Mouse (Mus musculus): ENCODE results near the gene Fasl. TPM values are rescaled to one million over a fixed set of nuclear protein-coding genes. Genes with fewer than 3 reads are reported as not detected.

The Fasl gene
- polyA plus RNA-seq, 1 experiment from 2014 or later = not detected

DNA sequence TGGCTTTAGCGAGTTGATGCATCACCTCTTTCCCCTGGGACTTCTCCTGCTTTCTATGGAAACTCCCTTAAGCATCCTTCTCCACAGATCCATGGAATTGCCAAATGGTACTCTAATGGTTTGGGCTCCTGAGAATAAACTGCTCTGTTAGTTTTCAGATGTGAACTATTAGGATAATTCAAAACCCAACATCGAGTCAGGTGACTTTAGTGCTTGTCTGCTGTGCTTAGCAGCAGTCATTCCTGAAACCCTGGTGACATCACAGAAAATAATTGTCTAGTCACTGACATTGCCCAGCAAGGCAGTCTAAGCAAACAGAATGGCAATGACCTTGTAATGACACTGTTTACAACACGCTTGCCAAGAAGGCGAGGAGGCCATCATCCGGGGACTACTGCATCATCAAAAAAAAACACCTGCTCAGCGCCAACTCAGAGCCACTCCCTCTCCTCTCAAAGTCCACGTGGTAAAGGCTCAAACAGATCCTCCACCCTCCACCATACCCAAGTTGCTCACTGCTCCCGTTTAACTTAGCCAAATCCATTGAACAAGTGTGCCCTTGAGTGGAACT lies 37.7 kb downstream of the Fasl start:
- Histone ChIP-seq H3K4me1 (ENCODE audit: control insufficient read depth, insufficient read depth, low read length) (no peaks in the 10 kb centered on the region), H3K4me3 (ENCODE audit: low read depth, low read length) (no peak overlapping the region), H3K9ac (replicated peaks; ENCODE audit: low read depth, low read length) (no peak overlapping the region), H3K27me3 (ENCODE audit: control insufficient read depth, insufficient read depth, low read length) (no peaks in the 10 kb centered on the region), H3K4me2 (replicated peaks; ENCODE audit: low read depth, low read length) (no peak overlapping the region), H3K36me3 (ENCODE audit: control insufficient read depth, insufficient read depth, low read length) (no peaks in the 10 kb centered on the region), H3K9me3 (ENCODE audit: control insufficient read depth, low read depth, low read length) (no peaks in the 10 kb centered on the region), H3K27ac (ENCODE audit: low read length) (no peak overlapping the region)
- no peak for ATAC-seq (ENCODE audit: insufficient number of reproducible peaks, insufficient read depth, low FRiP score, low read depth)
- WGBS = 62% methylated on average over 8 of the region's 8 CpGs

DNA sequence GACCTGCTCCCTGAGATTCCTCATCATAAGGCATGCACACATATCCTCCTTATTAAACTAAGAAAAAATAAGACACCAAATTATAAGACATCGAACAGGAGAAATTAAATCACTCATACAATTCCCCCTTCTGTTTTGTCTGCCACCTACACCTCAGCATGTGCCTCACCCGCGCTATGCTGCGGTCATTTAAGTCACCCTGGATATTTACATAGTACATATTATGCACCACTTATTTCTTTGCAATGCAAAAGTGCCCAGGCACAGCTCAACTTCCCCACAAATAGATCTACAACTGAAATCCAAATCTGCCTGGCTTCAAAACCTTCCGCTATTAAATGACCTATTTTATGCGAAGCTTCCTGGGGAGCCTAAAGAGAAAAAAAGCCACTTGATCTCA lies 39.6 kb downstream of the Fasl start:
- no peak overlapping the region for H3K4me2 ChIP-seq (replicated peaks; ENCODE audit: low read depth, low read length)
- no peaks in the 10 kb centered on the region for H3K4me1 ChIP-seq (ENCODE audit: control insufficient read depth, insufficient read depth, low read length)
- H3K9ac ChIP-seq (replicated peaks; ENCODE audit: low read depth, low read length) = no peak overlapping the region
- H3K4me3 ChIP-seq (ENCODE audit: low read depth, low read length) = no peak overlapping the region
- no peaks in the 10 kb centered on the region for H3K9me3 ChIP-seq (ENCODE audit: control insufficient read depth, low read depth, low read length)
- no peaks in the 10 kb centered on the region for H3K36me3 ChIP-seq (ENCODE audit: control insufficient read depth, insufficient read depth, low read length)
- H3K27ac ChIP-seq (ENCODE audit: low read length) = no peak overlapping the region
- ATAC-seq (ENCODE audit: insufficient number of reproducible peaks, insufficient read depth, low FRiP score, low read depth) = no peak
- H3K27me3 ChIP-seq (ENCODE audit: control insufficient read depth, insufficient read depth, low read length) = no peaks in the 10 kb centered on the region
- 78% methylated on average over 6 of the region's 6 CpGs for WGBS

DNA sequence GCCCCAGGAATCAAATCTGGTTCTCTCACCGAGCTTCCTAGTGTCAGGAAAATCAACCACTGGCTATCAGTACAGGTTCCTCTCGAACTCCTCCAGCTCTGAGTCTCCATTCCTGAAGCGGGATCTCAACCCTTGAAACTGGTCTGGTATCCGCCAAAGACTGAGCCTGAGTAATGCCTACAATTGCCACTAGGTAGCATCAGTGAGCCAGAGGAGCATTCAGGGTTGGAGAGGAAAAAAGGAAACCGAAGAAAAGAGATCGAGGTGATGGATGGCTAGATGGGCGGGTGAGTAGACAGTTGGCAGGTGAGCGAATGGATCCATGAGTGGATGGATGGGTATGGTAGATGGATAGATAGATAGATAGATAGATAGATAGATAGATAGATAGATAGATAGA lies 40.2 kb downstream of the Fasl start:
- H3K4me3 ChIP-seq (ENCODE audit: low read depth, low read length) = no peak overlapping the region
- no peaks in the 10 kb centered on the region for H3K9me3 ChIP-seq (ENCODE audit: control insufficient read depth, low read depth, low read length)
- 37% methylated on average over 8 of the region's 8 CpGs for WGBS
- H3K27ac ChIP-seq (ENCODE audit: low read length) = no peak overlapping the region
- H3K4me1 ChIP-seq (ENCODE audit: control insufficient read depth, insufficient read depth, low read length) = no peaks in the 10 kb centered on the region
- no peak for ATAC-seq (ENCODE audit: insufficient number of reproducible peaks, insufficient read depth, low FRiP score, low read depth)
- H3K4me2 ChIP-seq (replicated peaks; ENCODE audit: low read depth, low read length) = no peak overlapping the region
- no peaks in the 10 kb centered on the region for H3K27me3 ChIP-seq (ENCODE audit: control insufficient read depth, insufficient read depth, low read length)
- H3K36me3 ChIP-seq (ENCODE audit: control insufficient read depth, insufficient read depth, low read length) = no peaks in the 10 kb centered on the region
- H3K9ac ChIP-seq (replicated peaks; ENCODE audit: low read depth, low read length) = no peak overlapping the region

DNA sequence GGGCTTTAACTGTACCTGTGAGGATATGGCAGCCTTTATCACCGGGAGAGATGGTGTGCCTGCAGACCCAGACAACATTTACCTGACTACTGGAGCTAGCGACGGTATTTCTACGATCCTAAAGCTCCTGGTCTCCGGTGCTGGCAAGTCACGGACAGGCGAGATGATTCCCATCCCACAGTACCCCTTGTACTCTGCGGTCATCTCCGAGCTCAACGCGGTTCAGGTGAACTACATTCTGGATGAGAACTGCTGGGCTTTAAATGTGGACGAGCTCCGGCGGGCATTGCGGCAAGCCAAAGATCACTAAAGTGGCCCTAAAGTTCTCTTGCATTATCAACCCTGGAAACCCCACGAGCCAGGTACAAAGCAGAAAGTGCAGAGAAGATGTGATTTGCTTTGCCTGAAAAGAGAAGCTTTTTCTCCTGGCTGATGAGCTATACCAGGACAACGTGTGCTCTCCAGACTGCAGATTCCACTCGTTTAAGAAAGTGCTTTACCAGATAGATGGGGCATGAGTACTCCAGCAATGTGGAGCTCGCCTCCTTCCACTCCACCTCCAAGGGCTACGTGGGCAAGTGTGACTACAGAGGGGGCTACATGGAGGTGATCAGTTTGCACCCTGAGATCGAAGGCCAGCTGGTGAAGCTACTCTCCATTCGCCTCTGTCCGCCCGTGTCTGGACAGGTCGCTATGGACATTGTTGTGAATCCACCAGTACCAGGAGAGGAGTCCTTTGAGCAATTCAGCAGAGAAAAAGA lies 41.6 kb downstream of the Fasl start:
- WGBS = 80% methylated on average over 25 of the region's 25 CpGs
- Histone ChIP-seq H3K4me2 (replicated peaks; ENCODE audit: low read depth, low read length) (no peak overlapping the region), H3K4me1 (ENCODE audit: control insufficient read depth, insufficient read depth, low read length) (no peaks in the 10 kb centered on the region), H3K9ac (replicated peaks; ENCODE audit: low read depth, low read length) (no peak overlapping the region), H3K4me3 (ENCODE audit: low read depth, low read length) (no peak overlapping the region), H3K27me3 (ENCODE audit: control insufficient read depth, insufficient read depth, low read length) (no peaks in the 10 kb centered on the region), H3K36me3 (ENCODE audit: control insufficient read depth, insufficient read depth, low read length) (no peaks in the 10 kb centered on the region), H3K9me3 (ENCODE audit: control insufficient read depth, low read depth, low read length) (no peaks in the 10 kb centered on the region), H3K27ac (ENCODE audit: low read length) (no peak overlapping the region)
- ATAC-seq (ENCODE audit: insufficient number of reproducible peaks, insufficient read depth, low FRiP score, low read depth) = no peak

DNA sequence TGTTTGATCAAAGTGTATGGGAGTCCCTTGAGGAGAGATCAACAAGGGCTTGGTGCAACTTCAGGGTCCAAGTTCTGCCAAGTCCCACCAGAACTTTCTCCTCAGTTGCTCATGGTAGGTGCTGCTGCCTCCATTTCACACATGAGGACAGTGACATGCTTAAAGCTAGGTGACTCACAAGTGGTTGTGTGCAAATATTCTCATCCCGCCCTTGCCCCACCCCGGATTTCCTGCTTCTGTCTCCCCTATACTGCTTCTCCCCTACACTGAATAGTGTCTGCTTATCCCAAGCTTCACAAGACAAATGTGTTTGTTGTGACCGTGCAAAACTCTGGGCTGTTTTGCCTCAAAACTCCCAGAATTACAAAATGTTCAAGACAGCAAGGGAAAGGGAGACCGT lies 43.4 kb downstream of the Fasl start:
- 81% methylated on average over 4 of the region's 4 CpGs for WGBS
- Histone ChIP-seq H3K36me3 (ENCODE audit: control insufficient read depth, insufficient read depth, low read length) (no peaks in the 10 kb centered on the region), H3K27ac (ENCODE audit: low read length) (no peak overlapping the region), H3K27me3 (ENCODE audit: control insufficient read depth, insufficient read depth, low read length) (no peaks in the 10 kb centered on the region), H3K9ac (replicated peaks; ENCODE audit: low read depth, low read length) (no peak overlapping the region), H3K9me3 (ENCODE audit: control insufficient read depth, low read depth, low read length) (no peaks in the 10 kb centered on the region), H3K4me2 (replicated peaks; ENCODE audit: low read depth, low read length) (no peak overlapping the region), H3K4me1 (ENCODE audit: control insufficient read depth, insufficient read depth, low read length) (no peaks in the 10 kb centered on the region), H3K4me3 (ENCODE audit: low read depth, low read length) (no peak overlapping the region)
- ATAC-seq (ENCODE audit: insufficient number of reproducible peaks, insufficient read depth, low FRiP score, low read depth) = no peak

DNA sequence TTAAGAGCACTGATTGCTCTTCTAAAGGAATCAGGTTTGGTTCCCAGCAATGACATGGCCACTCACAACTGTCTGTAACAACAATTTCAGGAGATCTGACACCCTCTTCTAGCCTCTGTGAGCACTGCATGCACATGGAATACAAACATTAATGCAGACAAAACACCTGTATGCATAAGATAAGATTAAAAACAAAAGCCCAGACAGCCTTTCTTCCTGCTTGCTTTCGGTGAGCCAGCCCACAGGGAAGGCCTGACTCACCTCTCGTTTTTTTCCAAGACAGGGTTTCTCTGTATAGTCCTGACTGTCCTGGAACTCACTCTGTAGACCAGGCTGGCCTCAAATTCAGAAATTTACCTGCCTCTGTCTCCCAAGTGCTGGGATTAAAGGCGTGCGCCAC lies 44.1 kb downstream of the Fasl start:
- no peak overlapping the region for H3K27ac ChIP-seq (ENCODE audit: low read length)
- no peaks in the 10 kb centered on the region for H3K27me3 ChIP-seq (ENCODE audit: control insufficient read depth, insufficient read depth, low read length)
- H3K4me3 ChIP-seq (ENCODE audit: low read depth, low read length) = no peak overlapping the region
- no peaks in the 10 kb centered on the region for H3K4me1 ChIP-seq (ENCODE audit: control insufficient read depth, insufficient read depth, low read length)
- WGBS = 79% methylated on average over 4 of the region's 4 CpGs
- no peak overlapping the region for H3K4me2 ChIP-seq (replicated peaks; ENCODE audit: low read depth, low read length)
- no peaks in the 10 kb centered on the region for H3K9me3 ChIP-seq (ENCODE audit: control insufficient read depth, low read depth, low read length)
- H3K36me3 ChIP-seq (ENCODE audit: control insufficient read depth, insufficient read depth, low read length) = no peaks in the 10 kb centered on the region
- H3K9ac ChIP-seq (replicated peaks; ENCODE audit: low read depth, low read length) = no peak overlapping the region
- ATAC-seq (ENCODE audit: insufficient number of reproducible peaks, insufficient read depth, low FRiP score, low read depth) = no peak

DNA sequence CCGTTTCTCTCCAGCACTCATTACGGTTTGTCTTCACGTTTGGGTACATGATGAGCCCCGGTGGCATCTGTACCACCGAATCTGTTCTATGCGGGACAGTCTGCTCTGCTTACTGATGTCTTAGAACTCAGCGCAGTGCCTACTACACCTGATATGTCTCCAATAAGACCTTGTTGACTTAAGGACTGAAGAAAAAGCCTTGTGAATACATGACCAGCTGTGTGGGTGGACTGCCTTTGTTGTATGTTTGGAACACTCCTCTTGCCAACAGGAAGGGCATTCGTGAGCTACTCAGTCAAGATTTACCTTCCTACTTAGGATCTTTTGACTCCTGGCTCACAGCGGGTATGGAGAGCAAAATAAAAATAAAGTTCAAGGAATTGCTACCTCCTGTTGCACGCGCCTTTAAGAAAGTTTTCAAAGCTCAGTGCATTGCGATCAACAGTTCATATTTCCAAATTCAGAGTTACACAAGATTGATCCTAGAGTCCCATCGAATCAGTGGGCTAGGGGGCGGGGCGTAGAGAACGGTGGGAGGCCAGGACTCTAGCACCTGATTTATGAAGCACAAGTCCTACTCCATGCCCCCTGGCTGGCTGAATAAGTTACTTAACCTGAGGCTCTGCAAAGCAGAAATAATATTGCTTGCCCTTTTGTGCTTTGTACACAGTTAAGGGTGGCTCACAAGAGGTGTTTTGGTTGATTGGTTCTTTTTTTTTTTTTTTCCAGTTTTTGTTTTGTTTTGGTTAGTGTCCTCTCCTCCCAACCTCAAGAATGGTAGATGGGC lies 45.6 kb downstream of the Fasl start:
- 75% methylated on average over 16 of the region's 16 CpGs for WGBS
- no peaks in the 10 kb centered on the region for H3K4me1 ChIP-seq (ENCODE audit: control insufficient read depth, insufficient read depth, low read length)
- no peak overlapping the region for H3K4me2 ChIP-seq (replicated peaks; ENCODE audit: low read depth, low read length)
- H3K27me3 ChIP-seq (ENCODE audit: control insufficient read depth, insufficient read depth, low read length) = no peaks in the 10 kb centered on the region
- no peak for ATAC-seq (ENCODE audit: insufficient number of reproducible peaks, insufficient read depth, low FRiP score, low read depth)
- H3K4me3 ChIP-seq (ENCODE audit: low read depth, low read length) = no peak overlapping the region
- no peaks in the 10 kb centered on the region for H3K9me3 ChIP-seq (ENCODE audit: control insufficient read depth, low read depth, low read length)
- H3K36me3 ChIP-seq (ENCODE audit: control insufficient read depth, insufficient read depth, low read length) = no peaks in the 10 kb centered on the region
- no peak overlapping the region for H3K9ac ChIP-seq (replicated peaks; ENCODE audit: low read depth, low read length)
- no peak overlapping the region for H3K27ac ChIP-seq (ENCODE audit: low read length)

DNA sequence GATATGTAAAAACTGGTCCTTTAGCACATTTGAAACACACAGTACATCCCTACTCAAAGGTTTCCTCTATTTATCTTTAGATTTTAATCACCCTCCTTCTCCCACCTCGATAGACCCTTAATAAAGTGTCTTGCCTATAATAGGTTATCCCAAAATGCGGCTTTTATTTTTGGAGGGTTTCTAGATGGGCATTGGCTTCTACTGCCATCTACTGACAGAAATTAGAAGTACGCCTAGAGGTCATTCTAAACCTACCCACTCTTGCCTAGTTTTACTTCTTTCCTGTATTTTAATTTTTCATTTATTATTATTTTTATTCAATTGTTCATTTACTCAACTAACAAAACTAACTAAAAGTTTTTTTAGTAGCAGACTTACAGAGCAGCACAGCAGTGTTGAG lies 51.4 kb downstream of the Fasl start:
- H3K9ac ChIP-seq (replicated peaks; ENCODE audit: low read depth, low read length) = no peak overlapping the region
- 7% methylated on average over 3 of the region's 3 CpGs for WGBS
- no peak for ATAC-seq (ENCODE audit: insufficient number of reproducible peaks, insufficient read depth, low FRiP score, low read depth)

More for the DNA sequence above, 51.4 kb downstream of the Fasl start:
- Histone ChIP-seq H3K9me3 (ENCODE audit: control insufficient read depth, low read depth, low read length) (no peaks in the 10 kb centered on the region), H3K27me3 (ENCODE audit: control insufficient read depth, insufficient read depth, low read length) (no peaks in the 10 kb centered on the region), H3K4me3 (ENCODE audit: low read depth, low read length) (no peak overlapping the region), H3K4me2 (replicated peaks; ENCODE audit: low read depth, low read length) (no peak overlapping the region), H3K36me3 (ENCODE audit: control insufficient read depth, insufficient read depth, low read length) (no peaks in the 10 kb centered on the region), H3K4me1 (ENCODE audit: control insufficient read depth, insufficient read depth, low read length) (no peaks in the 10 kb centered on the region), H3K27ac (ENCODE audit: low read length) (no peak overlapping the region)
